Comparison of ENCODE assay signal across 9 mouse cellular contexts in the genomic region with DNA sequence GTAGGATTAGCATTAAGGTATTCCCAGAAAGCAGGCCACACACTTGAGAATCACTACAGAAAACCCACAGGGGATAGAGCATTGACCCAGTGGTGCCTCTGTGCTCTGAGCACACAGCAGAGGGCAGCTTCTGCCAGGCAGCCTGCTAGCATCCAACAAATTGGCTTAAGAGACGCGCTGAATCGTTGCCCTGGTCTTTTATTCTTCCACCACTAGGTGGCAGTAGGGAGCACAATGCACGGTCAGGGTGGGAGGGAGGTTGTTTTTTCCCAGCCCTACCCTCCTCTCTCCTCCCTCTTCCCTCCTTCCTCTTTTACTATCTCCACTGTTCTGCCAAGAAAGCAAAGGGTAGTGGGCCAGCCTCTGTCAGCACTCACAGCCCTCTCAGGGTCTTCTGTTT.
DNase-seq lines count a peak whose midpoint lies in the region; ATAC-seq lines count a peak whose summit lies in the region.
"Had no signal": no experiment of that assay in that cellular context is flagged by ENCODE, and none has a peak within 500 bp of the region (broad histone marks: within the 10 kb centered on the region; RNA-seq: fewer than 3 reads in every experiment).

No protein-coding gene starts in this region.

- H3K4me2 ChIP-seq in intestine, embryonic 16.5 days (ENCODE audit: low read depth, low read length): no peak overlapping the region
- H3K4me2 ChIP-seq in midbrain, embryonic 14.5 days (ENCODE audit: low read length): no peak overlapping the region
- no peak overlapping the region for H3K4me2 ChIP-seq in stomach, embryonic 15.5 days
- H3K4me2 ChIP-seq: embryonic facial prominence, embryonic 13.5 days had no signal

- peak; percentile 63 for DNase-seq in right cerebral cortex, adult 18-20 months
- no peak for DNase-seq in right cerebral cortex, postnatal 36 days (ENCODE audit: low spot score in 2 of 2)
- DNase-seq in cerebellum, adult 9-10 months: peak; percentile 68
- DNase-seq in frontal cortex, postnatal 36 days (ENCODE audit: low spot score in 2 of 2): peak; percentile 62 to 72
- peak; percentile 71 for DNase-seq in left cerebral cortex, postnatal 4 days
- peak; percentile 90 for DNase-seq in midbrain, embryonic 14.5 days

- WGBS in intestine, embryonic 16.5 days: under 1% methylated on average over 4 of the region's 4 CpGs
- 2% methylated on average over 4 of the region's 4 CpGs for WGBS in midbrain, embryonic 14.5 days
- WGBS in stomach, embryonic 15.5 days: under 1% methylated on average over 4 of the region's 4 CpGs

- H3K27ac ChIP-seq in intestine, embryonic 16.5 days (ENCODE audit: low read length): no peak overlapping the region
- no peak overlapping the region for H3K27ac ChIP-seq in midbrain, embryonic 14.5 days (replicated peaks; ENCODE audit: low read depth, low read length)
- H3K27ac ChIP-seq in stomach, embryonic 15.5 days: no peak overlapping the region
- H3K27ac ChIP-seq: embryonic facial prominence, embryonic 13.5 days had no signal

- intact Hi-C loops in left cerebral cortex, postnatal 4 days (cut with DNase I): loop anchor here (5.0 kb wide), 1 partner anchor 59 kb away; no protein-coding TSS in a partner anchor

- H3K4me3 ChIP-seq in intestine, embryonic 16.5 days (ENCODE audit: low read length): no peak overlapping the region
- H3K4me3 ChIP-seq in midbrain, embryonic 14.5 days (replicated peaks; ENCODE audit: low read depth, low read length): no peak overlapping the region
- no peak overlapping the region for H3K4me3 ChIP-seq in stomach, embryonic 15.5 days (replicated peaks)
- H3K4me3 ChIP-seq: embryonic facial prominence, embryonic 13.5 days had no signal

- peak; percentile 52 for ATAC-seq in intestine, embryonic 16.5 days
- ATAC-seq in midbrain, embryonic 14.5 days (ENCODE audit: low FRiP score, low TSS enrichment): peak; percentile 55
- peak; percentile 29; the same call in 1 of the 2 replicates for ATAC-seq in stomach, embryonic 15.5 days (ENCODE audit: insufficient read depth, low FRiP score, low read depth)

- no peaks in the 10 kb centered on the region for H3K27me3 ChIP-seq in intestine, embryonic 16.5 days (replicated peaks; ENCODE audit: control insufficient read depth, insufficient read depth, low read length)
- peaks cover 9% of the 10 kb centered on the region; the same call in 1 of the 2 replicates for H3K27me3 ChIP-seq in midbrain, embryonic 14.5 days (ENCODE audit: control insufficient read depth, insufficient read depth, low read length)
- H3K27me3 ChIP-seq in stomach, embryonic 15.5 days (replicated peaks): 0 out of 2 replicates have a peak, but pooled peaks cover 5% of the 10 kb centered on the region

- H3K4me1 ChIP-seq in intestine, embryonic 16.5 days (ENCODE audit: control insufficient read depth, insufficient read depth, low read length): no peaks in the 10 kb centered on the region
- no peaks in the 10 kb centered on the region for H3K4me1 ChIP-seq in midbrain, embryonic 14.5 days (ENCODE audit: control insufficient read depth, insufficient read depth, low read length)
- peaks cover 5% of the 10 kb centered on the region; the same call in 1 of the 2 replicates for H3K4me1 ChIP-seq in stomach, embryonic 15.5 days

- no peaks in the 10 kb centered on the region for H3K36me3 ChIP-seq in intestine, embryonic 16.5 days (ENCODE audit: control insufficient read depth, insufficient read depth, low read length)
- H3K36me3 ChIP-seq in midbrain, embryonic 14.5 days (ENCODE audit: control insufficient read depth, insufficient read depth, low read length): no peaks in the 10 kb centered on the region
- H3K36me3 ChIP-seq in stomach, embryonic 15.5 days: no peaks in the 10 kb centered on the region
- H3K36me3 ChIP-seq: embryonic facial prominence, embryonic 13.5 days had no signal

- no peaks in the 10 kb centered on the region for H3K9me3 ChIP-seq in intestine, embryonic 16.5 days (ENCODE audit: control insufficient read depth, low read length)
- no peaks in the 10 kb centered on the region for H3K9me3 ChIP-seq in midbrain, embryonic 14.5 days (ENCODE audit: control insufficient read depth, low read length)
- H3K9me3 ChIP-seq in stomach, embryonic 15.5 days: no peaks in the 10 kb centered on the region
- H3K9me3 ChIP-seq: embryonic facial prominence, embryonic 13.5 days had no signal

- no peak overlapping the region for H3K9ac ChIP-seq in intestine, embryonic 16.5 days (ENCODE audit: low read depth, low read length)
- H3K9ac ChIP-seq in midbrain, embryonic 14.5 days (replicated peaks; ENCODE audit: low read length): no peak overlapping the region
- H3K9ac ChIP-seq in stomach, embryonic 15.5 days: no peak overlapping the region
- H3K9ac ChIP-seq: embryonic facial prominence, embryonic 13.5 days had no signal

Comparison
In these comparisons a context has a peak if more than half of its experiments do, and no peak if none do; other contexts are left out.
1. DNase-seq: peak in right cerebral cortex, adult 18-20 months (single experiment), cerebellum, adult 9-10 months (single experiment), frontal cortex, postnatal 36 days (2 of 2), left cerebral cortex, postnatal 4 days (single experiment) and midbrain, embryonic 14.5 days (single experiment); none in right cerebral cortex, postnatal 36 days (0 of 2).
2. Peak in every context shown above with its lines, with median percentiles within 50 percentile points of each other: ATAC-seq.